Mouse (Mus musculus) olfactory bulb, adult 2 months (tissue): Measurements from ENCODE around the gene Fam49a.

Experiments
- CTCF ChIP-seq: fragments of 200-500 bp; IDR thresholded peaks from 2 replicates; pipeline ENCODE4 v1.5.1; 2012; ENCODE audit warnings: low read depth, mild to moderate bottlenecking, low read length, moderate library complexity; ENCODE audit not compliant: insufficient read depth
- POLR2A ChIP-seq: fragments of 200-500 bp; IDR thresholded peaks from 2 replicates; pipeline ENCODE4 v1.6.1; 2012; ENCODE audit warnings: mild to moderate bottlenecking, low read depth, low read length, moderate library complexity; ENCODE audit not compliant: insufficient read depth

GRCm38 (mm10) chr12:12373111-12373862 is 111.3 kb downstream of the Fam49a start:
- TF ChIP-seq CTCF: no peak
- TF ChIP-seq POLR2A: no peak
